Mouse (Mus musculus): ENCODE measurements around the gene Cacna1h. TPM values are rescaled to one million over a fixed set of nuclear protein-coding genes. Genes with fewer than 3 reads are reported as not detected.

The Cacna1h gene
- polyA plus RNA-seq, 1 experiment, result 5.2 TPM

DNA sequence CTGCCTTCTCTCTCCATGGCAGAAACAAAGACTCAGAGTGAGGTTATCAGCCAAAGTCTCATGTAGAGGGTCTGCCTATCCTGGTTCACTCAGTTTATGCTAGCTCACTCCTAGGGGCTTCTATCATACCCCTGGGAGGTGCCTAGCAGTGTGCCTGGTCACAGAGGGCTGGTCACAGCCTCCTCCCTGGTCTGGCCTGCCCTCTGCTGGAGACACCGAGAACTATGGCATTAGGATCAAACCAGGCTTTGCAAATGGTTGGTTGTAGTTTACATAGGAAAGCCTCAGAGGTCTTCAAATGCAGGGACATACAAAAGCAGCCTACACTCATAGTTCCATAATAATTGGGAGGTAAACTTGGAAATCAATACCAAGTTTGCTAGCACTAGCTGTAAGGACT, 69.9 kb downstream of the Cacna1h start:
- no peak overlapping the region for H3K4me3 ChIP-seq (replicated peaks; ENCODE audit: control insufficient read depth, low read depth, low read length)
- 0% methylated on average over 1 of the region's 1 CpGs for WGBS

DNA sequence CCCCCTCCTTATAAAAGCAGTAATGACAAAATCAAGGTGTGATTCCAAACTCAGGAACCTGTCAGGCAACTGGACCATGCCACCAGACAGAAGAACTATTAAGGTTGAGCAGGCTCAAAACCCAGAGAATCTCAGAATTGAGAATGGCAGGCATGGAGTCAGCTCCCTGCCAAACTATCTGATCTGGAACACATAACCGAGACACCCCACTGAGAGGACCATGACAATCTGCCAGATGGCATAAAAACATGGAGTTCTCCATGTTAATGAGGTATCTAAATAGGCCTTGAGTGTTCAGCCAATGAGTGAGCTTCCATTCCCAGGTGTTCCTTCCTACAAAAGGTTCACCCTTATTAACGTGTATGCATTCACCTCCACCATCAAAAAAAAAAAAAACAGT, 72.3 kb downstream of the Cacna1h start:
- 54% methylated on average over 2 of the region's 2 CpGs for WGBS
- TF ChIP-seq POLR2A (IDR thresholded peaks at IDR 0.05; ENCODE audit: borderline replicate concordance, control insufficient read depth, low read depth, low read length) (no peak), CTCF (IDR thresholded peaks at IDR 0.05; ENCODE audit: control insufficient read depth, insufficient read depth, low read length) (no peak)
- no peak overlapping the region for H3K27ac ChIP-seq (ENCODE audit: control insufficient read depth, insufficient read depth, low read depth, low read length, poor library complexity)
- no peaks in the 10 kb centered on the region for H3K4me1 ChIP-seq (ENCODE audit: control insufficient read depth, insufficient read depth, low read length)
- no peak overlapping the region for H3K4me3 ChIP-seq (replicated peaks; ENCODE audit: control insufficient read depth, low read depth, low read length)

More for the DNA sequence above, 69.9 kb downstream of the Cacna1h start:
- TF ChIP-seq CTCF (IDR thresholded peaks at IDR 0.05; ENCODE audit: control insufficient read depth, insufficient read depth, low read length) (peak; percentile 74), POLR2A (IDR thresholded peaks at IDR 0.05; ENCODE audit: borderline replicate concordance, control insufficient read depth, low read depth, low read length) (no peak)
- H3K4me1 ChIP-seq (ENCODE audit: control insufficient read depth, insufficient read depth, low read length), result no peaks in the 10 kb centered on the region
- H3K27ac ChIP-seq (ENCODE audit: control insufficient read depth, insufficient read depth, low read depth, low read length, poor library complexity), result no peak overlapping the region

DNA sequence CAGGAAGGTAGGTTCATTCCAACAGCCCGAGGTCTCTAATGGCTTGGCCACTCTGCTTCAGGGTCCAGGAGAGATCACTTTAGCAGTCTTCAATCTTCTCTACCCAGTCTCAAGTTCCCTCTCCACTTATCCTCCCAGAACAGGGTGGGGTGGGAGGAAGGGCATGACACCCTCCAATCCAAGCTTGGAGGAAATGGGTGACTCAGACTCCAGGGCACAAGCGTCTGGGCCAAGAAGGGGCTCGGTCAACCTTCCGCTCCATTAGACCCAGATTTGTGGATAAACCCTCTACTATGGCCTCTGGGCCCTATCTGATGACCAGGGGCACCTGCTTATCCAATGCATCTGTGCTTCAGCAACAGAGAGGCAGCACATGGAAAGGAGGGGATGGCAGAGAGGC, 88.1 kb downstream of the Cacna1h start, which contains the start of gene Tpsab1:
Gene Tpsab1 (minus strand): TSS at position 101 of the 400 bp plus-strand sequence.
- WGBS, result 85% methylated on average over 4 of the region's 4 CpGs
- Histone ChIP-seq H3K27ac (ENCODE audit: control insufficient read depth, insufficient read depth, low read depth, low read length, poor library complexity) (no peak within 1 kb of the TSS), H3K4me1 (ENCODE audit: control insufficient read depth, insufficient read depth, low read length) (no peaks in the 10 kb centered on the region), H3K4me3 (replicated peaks; ENCODE audit: control insufficient read depth, low read depth, low read length) (no peak within 1 kb of the TSS)
- TF ChIP-seq POLR2A (IDR thresholded peaks at IDR 0.05; ENCODE audit: borderline replicate concordance, control insufficient read depth, low read depth, low read length) (no peak), CTCF (IDR thresholded peaks at IDR 0.05; ENCODE audit: control insufficient read depth, insufficient read depth, low read length) (no peak)

DNA sequence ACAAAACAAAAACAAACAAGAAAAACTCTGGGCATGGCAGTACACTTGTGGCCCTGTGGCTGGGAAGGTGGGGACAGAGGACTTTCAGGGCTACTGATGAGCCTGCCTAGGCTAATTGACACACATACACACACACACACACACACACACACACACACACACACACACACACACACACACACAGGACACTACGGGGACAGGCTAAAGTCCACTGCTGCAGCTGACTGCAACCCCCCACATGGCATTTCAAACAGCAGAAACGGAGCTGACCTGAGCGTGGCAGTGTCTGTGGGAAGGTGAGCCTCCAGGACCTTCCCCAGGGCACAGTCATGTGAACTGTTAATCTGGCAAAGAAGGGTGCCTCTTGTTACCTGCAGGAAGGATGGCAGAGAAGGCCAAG, 92.1 kb downstream of the Cacna1h start:
- TF ChIP-seq POLR2A (IDR thresholded peaks at IDR 0.05; ENCODE audit: borderline replicate concordance, control insufficient read depth, low read depth, low read length) (no peak), CTCF (IDR thresholded peaks at IDR 0.05; ENCODE audit: control insufficient read depth, insufficient read depth, low read length) (no peak)
- no peak overlapping the region for H3K27ac ChIP-seq (ENCODE audit: control insufficient read depth, insufficient read depth, low read depth, low read length, poor library complexity)
- 45% methylated on average over 3 of the region's 3 CpGs for WGBS
- H3K4me1 ChIP-seq (ENCODE audit: control insufficient read depth, insufficient read depth, low read length), result no peaks in the 10 kb centered on the region
- no peak overlapping the region for H3K4me3 ChIP-seq (replicated peaks; ENCODE audit: control insufficient read depth, low read depth, low read length)

DNA sequence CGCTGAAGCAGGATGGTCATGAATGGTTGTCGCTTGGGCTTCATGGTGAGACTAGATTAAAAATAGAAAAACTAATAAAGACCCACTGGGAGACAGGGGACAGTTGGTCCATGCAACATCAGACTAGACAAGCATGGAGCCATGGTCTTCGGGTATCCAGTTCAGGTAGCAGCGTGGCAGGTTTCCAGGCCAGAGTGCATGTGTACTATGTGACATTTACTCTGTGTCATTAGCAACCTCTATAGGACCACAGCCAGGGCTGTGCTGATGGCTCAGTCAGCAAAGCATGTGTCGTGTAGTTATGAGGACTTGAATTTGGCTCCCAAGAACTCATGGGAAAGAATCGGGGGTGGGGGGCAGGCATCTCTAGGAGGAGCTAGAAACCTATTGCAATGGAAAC, 93.6 kb downstream of the Cacna1h start:
- Histone ChIP-seq H3K4me1 (ENCODE audit: control insufficient read depth, insufficient read depth, low read length) (no peaks in the 10 kb centered on the region), H3K27ac (ENCODE audit: control insufficient read depth, insufficient read depth, low read depth, low read length, poor library complexity) (no peak overlapping the region), H3K4me3 (replicated peaks; ENCODE audit: control insufficient read depth, low read depth, low read length) (no peak overlapping the region)
- TF ChIP-seq CTCF (IDR thresholded peaks at IDR 0.05; ENCODE audit: control insufficient read depth, insufficient read depth, low read length), result no peak
- no peak for TF ChIP-seq POLR2A (IDR thresholded peaks at IDR 0.05; ENCODE audit: borderline replicate concordance, control insufficient read depth, low read depth, low read length)
- 80% methylated on average over 6 of the region's 6 CpGs for WGBS

DNA sequence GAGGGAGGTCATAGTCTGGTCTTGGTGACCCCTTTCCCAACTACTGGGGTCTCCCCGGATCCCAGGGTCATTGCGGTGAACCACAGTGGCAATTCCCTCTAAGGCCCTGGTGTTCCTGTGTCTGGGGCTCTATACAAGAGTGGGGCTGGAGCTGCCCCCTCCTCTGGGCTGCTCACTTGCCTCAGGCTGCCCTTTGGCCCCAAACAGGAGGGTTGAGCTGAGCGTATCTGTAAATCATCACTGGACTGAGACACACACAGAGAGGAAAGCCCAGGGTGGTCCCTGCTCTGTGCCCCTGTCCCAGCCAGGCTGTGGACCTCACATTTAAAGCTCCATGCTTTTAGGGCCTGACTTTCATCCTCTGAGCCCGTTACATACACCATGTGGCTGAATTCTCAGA, 95.4 kb downstream of the Cacna1h start:
- no peak overlapping the region for H3K4me3 ChIP-seq (replicated peaks; ENCODE audit: control insufficient read depth, low read depth, low read length)
- WGBS, result 86% methylated on average over 4 of the region's 4 CpGs
- TF ChIP-seq POLR2A (IDR thresholded peaks at IDR 0.05; ENCODE audit: borderline replicate concordance, control insufficient read depth, low read depth, low read length) (no peak), CTCF (IDR thresholded peaks at IDR 0.05; ENCODE audit: control insufficient read depth, insufficient read depth, low read length) (no peak)

DNA sequence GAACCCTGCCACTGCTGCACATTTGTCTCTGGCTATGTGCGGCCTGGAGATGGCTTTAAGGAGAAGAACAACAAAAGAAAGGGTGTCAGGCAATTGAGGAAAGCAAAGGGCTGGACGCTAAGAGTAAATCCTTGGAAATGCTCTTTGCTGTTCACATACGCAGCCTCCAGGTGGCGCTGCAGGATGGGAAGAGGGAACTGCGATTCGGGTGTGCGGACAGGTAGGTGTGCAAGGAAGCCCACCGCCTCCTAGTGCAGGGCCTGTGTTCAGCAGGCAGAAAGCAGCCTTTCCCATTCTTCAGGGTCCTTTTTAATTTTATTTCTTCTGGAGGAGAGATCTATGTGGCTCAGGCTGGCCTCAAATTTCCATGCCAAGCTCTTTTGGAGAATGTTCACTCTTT, 99.6 kb downstream of the Cacna1h start:
- H3K27ac ChIP-seq (ENCODE audit: control insufficient read depth, insufficient read depth, low read depth, low read length, poor library complexity), result no peak overlapping the region
- peaks cover 1% of the 10 kb centered on the region; the same call in 1 of the 2 replicates for H3K4me1 ChIP-seq (ENCODE audit: control insufficient read depth, insufficient read depth, low read length)
- 4% methylated on average over 8 of the region's 8 CpGs for WGBS
- no peak for TF ChIP-seq POLR2A (IDR thresholded peaks at IDR 0.05; ENCODE audit: borderline replicate concordance, control insufficient read depth, low read depth, low read length)
- peak; percentile 87 for TF ChIP-seq CTCF (IDR thresholded peaks at IDR 0.05; ENCODE audit: control insufficient read depth, insufficient read depth, low read length)
- no peak overlapping the region for H3K4me3 ChIP-seq (replicated peaks; ENCODE audit: control insufficient read depth, low read depth, low read length)

More for the DNA sequence above, 95.4 kb downstream of the Cacna1h start:
- Histone ChIP-seq H3K27ac (ENCODE audit: control insufficient read depth, insufficient read depth, low read depth, low read length, poor library complexity) (no peak overlapping the region), H3K4me1 (ENCODE audit: control insufficient read depth, insufficient read depth, low read length) (no peaks in the 10 kb centered on the region)

DNA sequence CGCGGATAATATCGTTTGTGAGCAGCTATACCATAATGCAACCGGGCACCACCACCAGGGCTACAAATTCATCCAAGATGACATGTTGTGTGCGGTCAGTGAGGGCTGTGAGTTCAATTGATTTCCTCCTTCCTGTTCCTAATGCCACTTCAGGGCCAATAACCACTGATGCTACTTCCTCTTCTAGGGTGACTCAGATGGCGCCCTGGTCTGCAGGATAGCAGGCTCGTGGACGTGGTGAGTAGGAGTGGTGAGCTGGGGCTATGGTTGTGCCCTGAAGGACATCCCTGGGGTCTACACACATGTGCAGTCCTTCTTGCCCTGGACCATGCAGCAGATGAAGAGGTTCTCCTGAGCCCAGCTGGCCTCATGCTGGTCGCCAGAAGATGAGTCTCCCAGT, 101.3 kb downstream of the Cacna1h start:
- Histone ChIP-seq H3K27ac (ENCODE audit: control insufficient read depth, insufficient read depth, low read depth, low read length, poor library complexity) (no peak overlapping the region), H3K4me1 (ENCODE audit: control insufficient read depth, insufficient read depth, low read length) (peaks cover 1% of the 10 kb centered on the region; the same call in 1 of the 2 replicates), H3K4me3 (replicated peaks; ENCODE audit: control insufficient read depth, low read depth, low read length) (no peak overlapping the region)
- TF ChIP-seq CTCF (IDR thresholded peaks at IDR 0.05; ENCODE audit: control insufficient read depth, insufficient read depth, low read length) (no peak), POLR2A (IDR thresholded peaks at IDR 0.05; ENCODE audit: borderline replicate concordance, control insufficient read depth, low read depth, low read length) (no peak)
- 5% methylated on average over 9 of the region's 9 CpGs for WGBS

Other genes starting within 250 kb of the Cacna1h start
- 13.1 and 19.4 TPM in 2 replicates for gene BC003965, start 249.2 kb downstream of the Cacna1h start, polyA plus RNA-seq (2011; ENCODE audit: insufficient read depth, insufficient read length, low replicate concordance, missing spikeins)
- 9.5 and 29.1 TPM in 2 replicates for gene Unkl, start 245.4 kb downstream of the Cacna1h start, polyA plus RNA-seq (2011; ENCODE audit: insufficient read depth, insufficient read length, low replicate concordance, missing spikeins)
- gene Gnptg, start 193.7 kb downstream of the Cacna1h start, polyA plus RNA-seq (2011; ENCODE audit: insufficient read depth, insufficient read length, low replicate concordance, missing spikeins), result 10.8 and 21.7 TPM in 2 replicates
- gene Tsr3, start 193.6 kb downstream of the Cacna1h start, polyA plus RNA-seq (2011; ENCODE audit: insufficient read depth, insufficient read length, low replicate concordance, missing spikeins), result 24.4 and 37.1 TPM in 2 replicates
- gene Baiap3, start 177.4 kb downstream of the Cacna1h start, polyA plus RNA-seq (2011; ENCODE audit: insufficient read depth, insufficient read length, low replicate concordance, missing spikeins), result 4.7 and 14.3 TPM in 2 replicates
- 141 and 187 TPM in 2 replicates for gene Ube2i, start 159.2 kb downstream of the Cacna1h start, polyA plus RNA-seq (2011; ENCODE audit: insufficient read depth, insufficient read length, low replicate concordance, missing spikeins)
- gene Prss34, start 135.4 kb downstream of the Cacna1h start, polyA plus RNA-seq (2011; ENCODE audit: insufficient read depth, insufficient read length, low replicate concordance, missing spikeins), result 11.0 and 35.0 TPM in 2 replicates
- 1.7 TPM in 1 of 2 replicates, not detected in the other for gene Prss28, start 125.1 kb downstream of the Cacna1h start, polyA plus RNA-seq (2011; ENCODE audit: insufficient read depth, insufficient read length, low replicate concordance, missing spikeins)
- gene Prss29, start 115.1 kb downstream of the Cacna1h start, polyA plus RNA-seq (2011; ENCODE audit: insufficient read depth, insufficient read length, low replicate concordance, missing spikeins), result not detected in 2 replicates
- gene Tpsab1, start 88.2 kb downstream of the Cacna1h start, polyA plus RNA-seq (2011; ENCODE audit: insufficient read depth, insufficient read length, low replicate concordance, missing spikeins), result not detected in 2 replicates
- not detected in 2 replicates for gene Tpsb2, start 67.5 kb downstream of the Cacna1h start, polyA plus RNA-seq (2011; ENCODE audit: insufficient read depth, insufficient read length, low replicate concordance, missing spikeins)
- not detected in 2 replicates for gene Tpsg1, start 64.5 kb downstream of the Cacna1h start, polyA plus RNA-seq (2011; ENCODE audit: insufficient read depth, insufficient read length, low replicate concordance, missing spikeins)
- not detected in 2 replicates for gene Tekt4, start 20.8 kb upstream of the Cacna1h start, polyA plus RNA-seq (2011; ENCODE audit: insufficient read depth, insufficient read length, low replicate concordance, missing spikeins)
- gene Sstr5, start 63.5 kb upstream of the Cacna1h start, polyA plus RNA-seq (2011; ENCODE audit: insufficient read depth, insufficient read length, low replicate concordance, missing spikeins), result not detected in 2 replicates
- gene Sox8, start 136.9 kb upstream of the Cacna1h start, polyA plus RNA-seq (2011; ENCODE audit: insufficient read depth, insufficient read length, low replicate concordance, missing spikeins), result 1.2 TPM in 2 replicates
- gene Lmf1, start 145.3 kb upstream of the Cacna1h start, polyA plus RNA-seq (2011; ENCODE audit: insufficient read depth, insufficient read length, low replicate concordance, missing spikeins), result 5.3 and 18.8 TPM in 2 replicates

All from bone marrow, adult 2 months (tissue).